Mouse (Mus musculus) MEL (cell line): Measurements from ENCODE around the gene Glod4. TPM values are rescaled to one million over a fixed set of nuclear protein-coding genes. Genes with fewer than 3 reads are reported as not detected.

Experiments used
- DNase-seq: peaks from one replicate; pipeline ENCODE4 v3.0.0; 2011; ENCODE audit warnings: low read depth, low spot score
- H3K27ac ChIP-seq: 2 replicates; pipeline ENCODE4 v1.5.1; 2012; ENCODE audit warnings: low read depth, mild to moderate bottlenecking, control low read depth, low read length, moderate library complexity; ENCODE audit not compliant: control insufficient read depth
- H3K27me3 ChIP-seq, 2 experiments: fragments of 150-350 bp in 1 of 2; sonication (generic) in 1 of 2; 2 replicates each; pipeline ENCODE4 v1.6.1; 2012; ENCODE audit warnings: low read length in 2 of 2, mild to moderate bottlenecking in 2 of 2, improper control_type of control experiment in 1 of 2, moderate library complexity in 1 of 2; ENCODE audit not compliant: insufficient read depth in 2 of 2, control insufficient read depth in 1 of 2
- H3K36me3 ChIP-seq, 2 experiments: 2 replicates each; pipeline ENCODE4 v1.6.1; 2012 to 2014; ENCODE audit warnings: low read length in 2 of 2, improper control_type of control experiment in 1 of 2, inconsistent platforms in 1 of 2, mild to moderate bottlenecking in 1 of 2; ENCODE audit not compliant: insufficient read depth in 2 of 2, control insufficient read depth in 1 of 2
- H3K4me1 ChIP-seq, 2 experiments: fragments of 150-350 bp in 1 of 2; sonication (generic) in 1 of 2; 2 replicates each; pipeline ENCODE4 v1.6.1; 2012; ENCODE audit warnings: low read length in 2 of 2, improper control_type of control experiment in 1 of 2, mild to moderate bottlenecking in 1 of 2; ENCODE audit not compliant: insufficient read depth in 2 of 2, control insufficient read depth in 1 of 2
- H3K4me3 ChIP-seq, 2 experiments: fragments of 150-350 bp in 1 of 2; sonication (generic) in 1 of 2; 2 replicates each; pipeline ENCODE4 v1.5.1; 2012; ENCODE audit warnings: low read depth in 2 of 2, low read length in 2 of 2, mild to moderate bottlenecking in 2 of 2, moderate library complexity in 2 of 2, control low read depth in 1 of 2, improper control_type of control experiment in 1 of 2; ENCODE audit not compliant: control insufficient read depth in 1 of 2, insufficient read depth in 1 of 2
- H3K79me2 ChIP-seq: 2 replicates; pipeline ENCODE4 v1.6.1; 2012; ENCODE audit warnings: mild to moderate bottlenecking, low read length, moderate library complexity; ENCODE audit not compliant: control insufficient read depth, poor library complexity, insufficient read depth
- H3K9ac ChIP-seq: 2 replicates; pipeline ENCODE4 v1.6.1; 2012; ENCODE audit warnings: low read depth, mild to moderate bottlenecking, control low read depth, low read length, moderate library complexity; ENCODE audit not compliant: control insufficient read depth, poor library complexity, severe bottlenecking
- H3K9me3 ChIP-seq: fragments of 150-350 bp; sonication (generic); replicated peaks from 2 replicates; pipeline ENCODE4 v1.6.1; 2012; ENCODE audit warnings: mild to moderate bottlenecking, low read length, improper control_type of control experiment, moderate library complexity; ENCODE audit not compliant: insufficient read depth
- BHLHE40 ChIP-seq: IDR thresholded peaks from 2 replicates; pipeline ENCODE4 v1.6.1; 2012; ENCODE audit warnings: low read depth, mild to moderate bottlenecking, inconsistent platforms, low read length, improper control_type of control experiment, borderline replicate concordance
- ELF1 ChIP-seq: IDR thresholded peaks from 2 replicates; pipeline ENCODE4 v1.6.1; 2014; ENCODE audit warnings: low read depth, mild to moderate bottlenecking, inconsistent platforms, low read length, improper control_type of control experiment, moderate library complexity
- GABPA ChIP-seq: IDR thresholded peaks from 2 replicates; pipeline ENCODE4 v1.6.1; 2012; ENCODE audit warnings: low read depth, mild to moderate bottlenecking, inconsistent platforms, low read length, improper control_type of control experiment, moderate library complexity
- GATA1 ChIP-seq: IDR thresholded peaks from 2 replicates; pipeline ENCODE4 v1.6.1; 2011; ENCODE audit warnings: low read depth, low read length, improper control_type of control experiment
- HCFC1 ChIP-seq: IDR thresholded peaks from 2 replicates; pipeline ENCODE4 v1.6.1; 2012; ENCODE audit warnings: low read depth, mild to moderate bottlenecking, inconsistent platforms, low read length, improper control_type of control experiment, moderate library complexity
- JUND ChIP-seq: IDR thresholded peaks from 2 replicates; pipeline ENCODE4 v1.6.1; 2011; ENCODE audit warnings: low read depth, mild to moderate bottlenecking, improper control_type of control experiment, low read length
- KAT2A ChIP-seq: conservative IDR thresholded peaks from 2 replicates; pipeline ENCODE4 v1.6.1; 2012; ENCODE audit warnings: low read depth, low read length, improper control_type of control experiment, inconsistent platforms
- MEF2A ChIP-seq: IDR thresholded peaks from 2 replicates; pipeline ENCODE4 v1.6.1; 2014; ENCODE audit warnings: low read depth, mild to moderate bottlenecking, inconsistent platforms, low read length, improper control_type of control experiment; ENCODE audit not compliant: poor library complexity, insufficient replicate concordance, severe bottlenecking; ENCODE audit errors: extremely low read depth
- MXI1 ChIP-seq: IDR thresholded peaks from 2 replicates; pipeline ENCODE4 v1.6.1; 2011; ENCODE audit warnings: mild to moderate bottlenecking, low read depth, low read length, improper control_type of control experiment
- NELFE ChIP-seq: IDR thresholded peaks from 2 replicates; pipeline ENCODE4 v1.6.1; 2011; ENCODE audit warnings: low read depth, low read length, improper control_type of control experiment
- NRF1 ChIP-seq: IDR thresholded peaks from 2 replicates; pipeline ENCODE4 v1.6.1; 2014; ENCODE audit warnings: low read depth, mild to moderate bottlenecking, inconsistent platforms, low read length, improper control_type of control experiment, moderate library complexity; ENCODE audit not compliant: poor library complexity, insufficient read depth, severe bottlenecking
- POLR2A ChIP-seq, 2 experiments: IDR thresholded peaks; 2 replicates each; pipeline ENCODE4 v1.6.1; 2011 to 2012; ENCODE audit warnings: low read length in 2 of 2, mild to moderate bottlenecking in 2 of 2, control low read depth in 1 of 2, improper control_type of control experiment in 1 of 2, low read depth in 1 of 2, moderate library complexity in 1 of 2; ENCODE audit not compliant: control insufficient read depth in 1 of 2, insufficient read depth in 1 of 2, poor library complexity in 1 of 2
- RCOR1 ChIP-seq: IDR thresholded peaks from 2 replicates; pipeline ENCODE4 v1.6.1; 2012; ENCODE audit warnings: low read depth, mild to moderate bottlenecking, inconsistent platforms, low read length, improper control_type of control experiment
- SIN3A ChIP-seq: IDR thresholded peaks from 2 replicates; pipeline ENCODE4 v1.6.1; 2012; ENCODE audit warnings: low read length, improper control_type of control experiment, inconsistent platforms
- SMC3 ChIP-seq: IDR thresholded peaks from 2 replicates; pipeline ENCODE4 v1.6.1; 2011; ENCODE audit warnings: low read depth, low read length, improper control_type of control experiment
- TBP ChIP-seq: IDR thresholded peaks from 2 replicates; pipeline ENCODE4 v1.8.0; 2011; ENCODE audit warnings: low read depth, low read length, improper control_type of control experiment
- USF1 ChIP-seq: IDR thresholded peaks from 2 replicates; pipeline ENCODE4 v1.6.1; 2014; ENCODE audit warnings: low read depth, mild to moderate bottlenecking, inconsistent platforms, low read length, improper control_type of control experiment, moderate library complexity
- ZC3H11A ChIP-seq: IDR thresholded peaks from 2 replicates; pipeline ENCODE4 v1.6.1; 2012; ENCODE audit warnings: low read depth, mild to moderate bottlenecking, inconsistent platforms, low read length, improper control_type of control experiment
- ZKSCAN1 ChIP-seq: IDR thresholded peaks from 2 replicates; pipeline ENCODE4 v1.6.1; 2012; ENCODE audit warnings: low read depth, mild to moderate bottlenecking, inconsistent platforms, low read length, improper control_type of control experiment, moderate library complexity
- polyA plus RNA-seq, 2 experiments: library from polyadenylated mRNA; stranded (reverse) in 1 of 2; unstranded in 1 of 2; fragments of >175 nt in 1 of 2; fragments of >200 nt in 1 of 2; gene quantifications; 2 replicates each; pipeline versions ENCODE4 v1.2.1 to v1.2.4; 2012; ENCODE audit warnings: low replicate concordance in 2 of 2, low read depth in 1 of 2; ENCODE audit not compliant: insufficient read length in 2 of 2, insufficient read depth in 1 of 2, missing spikeins in 1 of 2
- total RNA-seq: library from RNA; depleted of rRNA; stranded (reverse); fragments of 300-350 nt; gene quantifications from 2 replicates; pipeline ENCODE4 v1.2.3, GENCODE M21; 2012

The Glod4 gene
- total and polyA plus RNA-seq, 3 experiments = 63.9 to 139 TPM; not detected in 1

DNA sequence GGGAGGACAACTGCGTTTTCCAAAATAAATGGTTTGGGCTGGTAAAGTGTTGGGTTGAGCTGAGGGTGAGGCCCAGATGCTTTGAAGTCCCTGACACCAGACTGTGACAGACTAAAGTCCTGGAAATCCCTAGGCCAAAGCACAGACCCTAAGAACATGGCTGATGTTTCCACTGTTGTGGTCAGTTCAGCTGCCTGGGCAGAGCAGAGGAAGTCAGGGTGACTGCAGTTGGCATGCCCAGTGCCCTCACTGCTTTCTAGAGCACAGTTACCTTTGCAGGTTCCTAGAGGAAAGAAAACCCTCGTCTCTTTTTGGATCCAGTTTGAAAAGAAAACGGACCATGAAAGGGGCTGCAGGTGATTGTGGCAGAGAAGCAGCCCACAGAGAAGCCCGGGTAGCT lies 13.9 kb upstream of the Glod4 start:
- Histone ChIP-seq H3K9ac (no peak overlapping the region), H3K27ac (no peak overlapping the region), H3K9me3 (no peaks in the 10 kb centered on the region), H3K79me2 (no peaks in the 10 kb centered on the region), H3K4me1 (peaks cover 0 to 3% of the 10 kb centered on the region in 2 experiments; a peak in 1 of 4 replicates), H3K36me3 (peaks cover 0 to 3% of the 10 kb centered on the region in 2 experiments; a peak in 2 of 4 replicates), H3K4me3 (no peak overlapping the region), H3K27me3 (no peaks in the 10 kb centered on the region)
- no peak for DNase-seq
- TF ChIP-seq NRF1 = no peak
- TF ChIP-seq MXI1 = no peak
- TF ChIP-seq ZC3H11A = no peak
- no peak for TF ChIP-seq HCFC1
- no peak for TF ChIP-seq SMC3
- TF ChIP-seq USF1 = no peak

GRCm38 (mm10) chr11:76256129-76256528 lies 12.6 kb upstream of the Glod4 start:
- no peak for TF ChIP-seq ZKSCAN1
- TF ChIP-seq TBP = no peak
- no peak; a peak in 1 of 4 replicates for TF ChIP-seq POLR2A (IDR thresholded peaks at IDR 0.05; ENCODE audit: control insufficient read depth in 1 of 2, insufficient read depth in 1 of 2, low read depth in 1 of 2, low read length in 2 of 2, poor library complexity in 1 of 2)
- TF ChIP-seq MXI1 = no peak
- no peak for TF ChIP-seq JUND
- TF ChIP-seq MEF2A = no peak
- TF ChIP-seq GATA1 = no peak
- no peak for DNase-seq
- no peaks in the 10 kb centered on the region; a peak in 1 of 4 replicates for H3K36me3 ChIP-seq

DNA sequence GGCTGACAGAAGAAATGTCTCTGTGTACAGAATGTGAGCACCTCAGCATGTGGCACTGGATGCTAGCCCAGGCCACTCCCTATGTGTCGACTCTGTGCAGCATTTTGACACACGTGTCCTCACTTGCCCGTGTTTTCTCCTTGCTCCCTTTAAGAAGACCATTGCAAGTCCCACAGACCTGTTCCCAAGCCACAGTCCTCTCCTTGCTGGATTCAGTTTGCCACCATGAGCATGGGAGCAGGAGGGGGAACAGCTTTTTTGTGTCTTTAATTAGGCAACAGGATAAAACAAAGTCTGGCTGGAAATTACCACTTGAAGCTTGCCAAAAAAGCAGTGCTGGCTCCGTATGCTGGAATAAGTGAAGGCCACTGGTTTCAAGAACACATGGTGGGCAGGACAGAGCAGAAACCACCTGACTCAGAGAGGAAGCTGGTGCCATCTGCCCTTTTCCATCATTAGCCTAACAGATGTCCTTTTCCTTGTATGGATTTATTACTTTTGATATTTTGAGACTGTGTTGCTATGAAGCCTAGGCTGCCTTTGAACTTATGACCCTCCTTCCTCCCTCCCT lies 12.0 kb upstream of the Glod4 start:
- no peaks in the 10 kb centered on the region; a peak in 1 of 4 replicates for H3K36me3 ChIP-seq

More at GRCm38 (mm10) chr11:76256129-76256528, 12.6 kb upstream of the Glod4 start:
- Histone ChIP-seq H3K4me3 (no peak overlapping the region), H3K9ac (no peak overlapping the region), H3K9me3 (no peaks in the 10 kb centered on the region), H3K27ac (no peak overlapping the region), H3K27me3 (no peaks in the 10 kb centered on the region), H3K4me1 (no peaks in the 10 kb centered on the region), H3K79me2 (no peaks in the 10 kb centered on the region)

More for the DNA sequence above, 12.0 kb upstream of the Glod4 start:
- DNase-seq = no peak
- H3K4me3 ChIP-seq = no peak overlapping the region
- no peaks in the 10 kb centered on the region for H3K9me3 ChIP-seq
- H3K9ac ChIP-seq = no peak overlapping the region
- H3K27me3 ChIP-seq = no peaks in the 10 kb centered on the region
- no peaks in the 10 kb centered on the region for H3K79me2 ChIP-seq
- H3K27ac ChIP-seq = no peak overlapping the region
- no peaks in the 10 kb centered on the region for H3K4me1 ChIP-seq
- TF ChIP-seq SIN3A = no peak
- TF ChIP-seq KAT2A = no peak
- TF ChIP-seq GABPA = no peak
- TF ChIP-seq USF1 = no peak
- TF ChIP-seq ZC3H11A = no peak
- no peak for TF ChIP-seq RCOR1
- TF ChIP-seq ELF1 = no peak
- no peak for TF ChIP-seq NELFE
- no peak for TF ChIP-seq ZKSCAN1
- no peak for TF ChIP-seq BHLHE40
- no peak for TF ChIP-seq TBP
